Mouse (Mus musculus) c-Kit-positive CD71-negative TER-119-negative erythroid progenitor cells, embryonic 14.5 days (primary cell): ENCODE measurements around the gene Tmem156.
A peak's percentile ranks its signal among the peaks of the same experiment; 100 is the strongest.

ENCODE experiments used
- DNase-seq: peaks from one replicate; pipeline ENCODE4 v3.0.0-alpha.2; 2013; ENCODE audit warnings: low read depth

The Tmem156 gene

DNA sequence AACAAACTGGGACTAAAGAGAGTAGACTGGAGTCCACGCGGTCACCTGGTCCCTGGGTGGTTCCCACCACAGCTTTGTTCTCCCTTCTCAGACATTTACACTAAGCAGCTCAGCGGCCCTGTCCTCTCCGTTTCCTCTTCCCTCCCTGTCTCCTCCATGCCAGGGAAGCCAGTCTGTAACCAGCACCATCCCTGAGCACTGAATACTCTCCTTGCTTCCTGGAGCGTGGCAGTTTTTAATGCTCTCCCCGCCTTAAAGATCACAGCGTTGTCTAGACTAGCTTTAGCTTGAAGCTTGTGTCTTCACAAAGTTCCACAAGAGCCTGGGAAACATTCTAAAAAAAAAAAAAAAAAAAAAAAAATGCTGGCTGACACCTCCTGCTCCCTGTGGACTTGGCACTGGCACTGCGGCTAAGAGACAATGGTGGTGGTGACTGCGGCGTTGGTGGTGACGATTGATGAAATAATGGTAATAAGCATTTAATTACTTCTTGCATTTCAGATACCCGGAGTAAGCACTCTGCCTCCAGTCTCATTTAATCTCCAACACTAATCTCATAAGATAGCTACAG lies 44.6 kb downstream of the Tmem156 start:
- no peak for DNase-seq

DNA sequence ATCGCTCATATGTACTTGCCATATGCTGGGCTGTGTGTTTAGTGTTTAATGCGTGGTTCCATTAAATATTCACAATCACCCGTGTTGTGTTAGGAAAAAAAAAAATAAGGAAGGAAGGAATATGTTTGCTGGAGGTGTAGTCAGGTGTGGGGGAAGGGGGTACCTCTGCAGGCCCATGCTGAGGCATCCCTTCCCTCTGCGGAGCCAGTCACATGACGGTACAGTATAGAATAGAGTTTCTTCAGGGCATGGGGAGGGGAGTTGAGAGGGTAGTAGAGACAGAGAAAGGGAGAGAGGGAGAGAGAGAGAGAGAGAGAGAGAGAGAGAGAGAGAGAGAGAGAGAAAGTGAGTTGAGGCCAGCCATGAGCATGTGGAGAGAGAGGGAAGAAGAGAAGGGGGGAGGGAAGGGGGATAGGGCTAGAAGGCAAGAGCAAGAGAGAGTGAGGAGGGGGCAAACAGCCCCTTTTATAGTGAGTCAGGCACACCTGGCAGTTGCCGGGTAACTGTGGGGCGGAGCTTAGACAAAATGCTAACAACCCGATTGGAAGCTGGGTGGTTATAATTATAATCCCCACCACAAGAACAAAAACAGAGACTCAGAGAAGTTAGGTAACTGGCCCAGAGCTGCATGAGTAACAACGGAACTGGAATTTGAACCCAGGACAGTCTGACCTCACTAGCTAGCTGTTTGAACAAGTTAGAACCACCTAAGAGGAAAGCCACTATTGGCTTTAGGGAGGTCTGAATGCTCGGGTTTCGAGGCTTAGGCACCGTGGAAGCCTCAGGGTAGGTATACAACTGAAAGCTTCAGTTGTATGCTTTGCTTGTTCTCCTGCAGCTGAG lies 45.3 kb downstream of the Tmem156 start:
- DNase-seq, result no peak

DNA sequence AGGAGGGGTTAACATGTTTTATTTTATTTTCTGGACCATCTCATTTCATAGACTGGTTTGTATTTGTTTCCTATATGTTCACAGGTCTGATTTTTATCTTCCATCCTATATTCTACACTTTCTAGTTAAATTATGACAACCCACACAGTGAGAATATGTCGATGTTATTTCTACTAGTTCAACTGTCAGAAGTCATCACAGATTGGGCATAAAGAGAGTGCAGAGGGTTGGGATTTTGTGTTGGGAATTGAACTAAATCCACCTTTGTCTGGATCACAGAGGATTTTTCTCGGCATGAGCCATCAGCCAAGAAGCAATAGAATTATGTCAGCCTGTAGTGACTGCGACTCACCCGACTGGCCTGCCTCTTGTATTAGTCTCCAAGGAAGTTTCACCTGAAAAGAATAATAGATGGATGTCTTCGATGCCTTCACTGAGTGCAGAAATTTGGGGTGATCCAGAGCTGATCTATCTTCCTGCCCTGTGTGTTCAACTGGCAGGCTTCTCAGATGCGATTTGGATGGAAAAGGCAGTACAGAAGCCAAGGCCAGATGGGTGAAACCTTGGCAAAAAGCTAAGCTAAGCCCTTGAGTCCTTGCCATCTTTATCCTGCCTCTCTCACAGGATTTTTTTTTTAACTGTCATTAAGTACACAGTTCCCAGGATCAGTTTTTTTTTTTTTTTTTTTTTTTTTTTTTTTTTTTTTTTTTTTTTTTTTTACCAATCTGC lies 46.1 kb downstream of the Tmem156 start:
- no peak for DNase-seq

DNA sequence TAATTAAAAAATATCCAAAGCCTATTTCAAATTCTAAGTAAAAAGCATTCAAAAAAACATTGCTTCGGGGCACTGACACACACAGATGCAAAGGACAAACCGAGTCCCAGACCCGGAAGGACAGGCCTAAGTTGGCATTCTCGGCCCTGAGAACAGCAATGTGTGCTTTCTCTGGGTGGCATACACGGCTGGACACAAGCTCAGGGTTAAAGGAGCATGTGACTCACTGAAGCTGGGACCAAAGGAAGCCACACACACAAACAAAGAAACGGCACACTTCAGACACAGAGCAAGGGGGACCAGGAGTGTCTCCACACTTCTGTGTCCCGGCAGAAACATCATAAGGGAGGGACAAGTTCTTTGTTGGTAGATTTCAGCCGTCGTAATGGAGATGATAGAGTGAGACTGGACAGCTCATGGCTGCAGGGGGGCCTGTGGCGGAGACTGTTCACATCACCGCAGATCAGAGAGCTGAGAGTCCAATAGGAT lies 48.5 kb downstream of the Tmem156 start:
- no peak for DNase-seq

DNA sequence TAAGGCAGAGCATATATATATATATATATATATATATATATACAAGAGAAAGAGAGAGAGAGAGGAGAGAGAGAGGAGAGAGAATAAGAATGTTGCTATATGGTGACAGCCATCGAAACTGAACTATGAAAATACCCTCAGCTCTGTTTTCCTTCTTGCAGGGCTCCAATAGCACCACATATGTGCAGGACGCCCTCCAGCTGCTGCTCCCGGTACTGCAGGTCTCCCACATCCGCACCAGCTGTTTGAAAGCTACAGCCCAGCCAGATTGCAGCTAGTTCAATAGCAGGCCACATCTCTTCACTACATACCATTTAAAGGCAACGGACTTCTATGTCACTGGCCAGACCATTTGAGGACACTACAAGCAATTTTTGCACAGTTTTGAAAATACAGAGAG lies 51.5 kb downstream of the Tmem156 start:
- DNase-seq, result no peak

DNA sequence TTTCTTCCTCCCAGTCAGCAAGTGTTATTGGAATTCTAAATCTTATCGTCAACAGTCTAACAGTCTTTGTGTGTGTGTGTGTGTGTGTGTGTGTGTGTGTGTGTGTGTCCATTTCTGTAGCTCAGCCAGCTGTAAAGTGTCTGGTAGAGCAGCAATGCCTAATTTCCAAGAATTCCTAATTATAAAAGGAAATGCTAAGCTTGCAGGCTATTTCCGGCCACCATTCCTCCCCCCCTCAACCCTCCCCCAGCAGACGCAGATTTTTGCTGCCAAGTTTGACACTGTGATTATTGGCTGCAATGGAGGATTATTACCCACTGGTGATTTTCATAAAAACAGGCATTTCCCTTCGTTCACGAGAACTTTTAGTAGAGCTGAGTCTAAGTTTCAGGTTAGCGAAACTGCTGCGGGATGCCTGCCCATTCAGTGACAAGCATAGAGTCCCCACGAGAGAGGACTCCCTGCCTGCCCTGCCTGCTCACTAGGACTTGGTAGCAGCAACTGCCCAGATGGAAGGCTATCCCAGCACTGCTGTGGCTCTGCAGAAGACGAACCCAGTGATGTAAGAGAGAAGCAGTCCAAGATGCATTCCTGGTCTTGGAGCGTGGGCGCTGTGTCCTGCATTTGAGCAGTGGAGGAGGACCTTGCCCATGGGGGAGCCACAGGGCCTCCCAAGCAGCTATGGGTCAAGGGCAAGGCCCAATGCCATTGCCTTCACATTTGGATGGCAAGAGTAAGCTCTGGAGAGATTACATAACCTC lies 52.9 kb downstream of the Tmem156 start:
- DNase-seq, result no peak

DNA sequence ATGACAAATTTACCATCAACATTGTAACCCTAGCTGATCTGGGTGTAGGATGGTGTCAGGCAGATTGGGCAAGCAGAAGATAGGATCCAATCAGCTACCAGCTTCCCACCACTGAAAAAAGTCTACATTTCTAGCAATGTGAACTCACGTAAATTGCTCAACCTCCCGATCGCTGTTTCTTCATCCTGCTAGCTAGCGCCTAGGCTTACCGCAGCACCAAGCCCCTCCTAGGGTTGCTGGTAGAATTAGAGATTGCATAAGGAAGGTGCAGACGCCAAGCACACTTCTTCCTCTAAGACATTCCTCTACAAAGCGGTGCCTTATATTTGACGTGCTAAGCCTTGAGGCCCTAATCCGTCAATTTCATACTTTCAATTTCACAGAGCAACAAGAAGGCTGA lies 53.6 kb downstream of the Tmem156 start:
- DNase-seq, result peak; percentile 26

DNA sequence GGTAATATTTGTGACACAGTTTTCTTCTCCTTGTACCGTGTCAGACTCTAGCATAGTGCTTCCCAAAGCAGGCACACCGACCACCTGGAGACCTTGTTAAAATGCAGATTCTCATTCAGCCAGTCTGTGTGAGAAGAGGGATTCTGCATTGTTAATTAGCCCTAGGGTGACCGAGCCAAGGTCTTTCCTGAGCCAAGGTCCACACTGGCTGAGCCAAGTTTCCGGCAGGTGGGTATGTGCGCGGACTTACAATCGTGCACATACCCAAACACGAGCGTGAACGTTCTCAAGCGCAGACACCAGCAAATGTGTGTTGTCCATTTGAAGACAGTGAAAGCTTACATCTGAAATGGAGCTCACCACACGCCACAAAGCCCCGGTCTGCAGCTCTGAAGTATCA lies 55.3 kb downstream of the Tmem156 start:
- DNase-seq, result no peak

DNA sequence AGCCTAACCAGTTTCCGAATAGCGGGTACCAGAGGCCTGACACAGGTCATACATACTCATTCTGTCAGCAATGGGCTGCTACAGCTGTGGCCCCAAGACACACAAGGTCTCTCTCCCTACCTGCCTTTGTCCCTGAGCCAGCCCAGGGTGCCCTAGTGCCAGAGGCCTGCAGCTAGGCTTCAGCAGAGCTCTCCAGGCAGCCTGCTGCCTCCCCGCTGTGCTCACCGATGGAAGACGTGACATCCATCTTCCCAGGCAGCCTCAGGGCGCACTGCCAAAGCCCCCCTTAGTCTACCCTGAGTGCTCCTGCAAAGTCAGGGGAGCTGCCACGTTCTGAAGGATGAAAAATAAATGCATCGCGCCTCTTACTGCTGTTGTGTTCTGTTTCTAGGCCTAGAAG lies 63.9 kb downstream of the Tmem156 start:
- DNase-seq, result no peak

DNA sequence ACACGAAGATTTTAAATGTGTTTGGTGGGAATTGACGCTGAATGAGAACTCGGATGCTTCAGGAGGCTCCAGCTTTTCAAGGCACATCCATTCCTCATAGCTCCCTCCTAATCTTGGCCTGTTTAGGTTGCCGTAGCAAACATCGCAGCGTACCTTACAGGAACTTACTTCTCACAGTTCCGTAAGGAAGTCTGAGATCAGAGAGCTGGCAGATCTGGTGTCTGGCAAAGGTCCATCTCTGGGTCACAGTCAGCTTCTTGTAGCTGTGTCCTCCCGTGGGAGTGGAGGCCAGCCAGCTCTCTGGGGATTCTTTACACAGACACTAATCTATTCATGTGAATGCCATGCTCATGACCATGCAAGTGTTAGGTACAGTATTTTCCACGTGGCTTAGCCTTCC lies 65.2 kb downstream of the Tmem156 start:
- DNase-seq, result no peak

DNA sequence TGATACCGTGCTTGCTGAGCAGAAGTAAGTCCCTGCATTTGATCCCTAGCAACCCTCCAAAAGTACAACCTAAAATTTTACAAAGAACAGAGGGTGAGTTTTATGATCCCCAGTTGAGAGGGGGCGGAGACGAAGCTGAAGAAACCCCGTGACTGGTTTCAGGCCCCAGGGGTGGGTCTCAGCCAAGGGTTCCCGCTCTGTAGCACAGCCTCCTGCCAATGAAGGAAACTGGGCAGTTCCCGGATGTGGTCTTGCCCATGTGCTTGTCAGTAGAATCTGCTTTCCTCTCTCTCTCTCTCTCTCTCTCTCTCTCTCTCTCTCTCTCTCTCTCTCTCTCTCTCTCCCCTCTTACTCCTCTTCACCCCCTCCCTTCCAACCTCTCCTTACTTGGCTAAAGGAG lies 66.0 kb downstream of the Tmem156 start:
- DNase-seq, result no peak

DNA sequence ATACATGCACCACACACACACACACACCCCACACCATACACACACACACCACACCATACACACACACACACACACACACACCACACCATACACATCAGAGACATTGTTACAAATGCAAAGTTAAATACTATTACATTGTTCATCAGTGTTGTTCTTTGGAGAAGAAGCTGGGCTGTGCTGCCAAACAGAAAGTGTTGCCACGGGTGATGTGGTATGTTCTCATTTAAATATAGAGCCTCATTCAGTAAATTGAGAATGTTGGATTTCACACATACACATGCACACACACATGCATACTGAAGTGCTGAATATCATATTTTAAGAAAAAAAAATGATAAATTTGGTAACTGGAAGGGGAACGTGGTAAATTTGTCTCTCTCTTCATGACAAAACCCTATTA lies 67.3 kb downstream of the Tmem156 start:
- no peak for DNase-seq

DNA sequence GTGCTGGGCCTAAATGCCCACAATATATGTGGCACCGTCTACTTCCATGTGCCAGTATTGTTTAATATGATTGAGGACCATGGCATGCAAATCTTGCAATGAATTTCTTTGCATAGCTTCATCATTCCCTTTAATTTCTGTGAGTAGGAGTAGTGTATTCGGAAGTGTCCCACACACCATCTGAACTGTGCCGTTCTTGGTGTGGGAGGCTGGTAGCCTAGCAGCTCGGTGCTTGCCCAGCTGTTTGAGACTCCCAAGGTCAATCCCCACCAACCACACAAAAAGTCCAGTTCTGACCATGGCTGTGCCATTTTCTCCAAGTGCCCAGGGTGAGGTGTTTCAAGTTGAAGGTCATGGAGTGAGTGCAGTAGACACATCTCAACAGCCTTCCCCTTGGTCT lies 69.9 kb downstream of the Tmem156 start:
- no peak for DNase-seq

DNA sequence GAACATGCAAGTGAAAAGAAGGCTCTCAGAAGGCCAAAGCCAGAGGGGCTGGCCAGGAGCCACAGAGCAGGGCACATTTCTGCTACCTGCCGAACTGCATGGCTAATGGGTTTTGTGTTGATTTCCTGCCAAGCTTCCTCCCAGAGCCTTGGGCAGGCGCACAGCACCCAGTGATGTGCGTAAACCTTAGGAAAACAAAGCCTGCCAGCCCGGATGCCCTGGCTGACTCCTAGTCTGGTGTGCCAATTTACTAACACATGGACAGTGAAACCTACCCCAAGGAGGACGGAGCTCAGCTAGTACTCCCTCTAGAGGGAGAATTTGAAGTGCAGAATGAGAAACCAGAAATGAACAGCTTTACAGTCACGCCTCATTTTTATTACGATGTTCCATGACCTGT lies 72.1 kb downstream of the Tmem156 start:
- DNase-seq, result no peak

DNA sequence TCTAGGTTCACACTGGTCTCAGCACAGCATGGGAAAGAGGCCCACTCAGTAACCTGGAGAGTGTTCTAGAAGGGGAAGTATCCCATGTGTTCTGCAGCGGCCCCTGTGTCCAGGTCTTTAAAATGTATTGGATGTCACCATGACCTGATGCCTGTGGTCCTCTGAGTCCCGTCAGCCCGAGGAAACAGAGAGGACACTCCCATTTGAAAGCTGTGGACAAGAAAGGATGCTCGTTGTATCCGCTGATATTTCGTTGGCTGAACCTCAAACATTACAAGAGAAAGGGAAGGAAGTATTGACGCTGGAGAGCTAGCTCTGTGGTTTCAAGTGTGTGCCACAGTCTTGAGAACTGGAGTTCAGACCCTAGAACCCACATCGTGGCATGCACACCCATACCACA lies 72.8 kb downstream of the Tmem156 start:
- DNase-seq, result peak; percentile 25

DNA sequence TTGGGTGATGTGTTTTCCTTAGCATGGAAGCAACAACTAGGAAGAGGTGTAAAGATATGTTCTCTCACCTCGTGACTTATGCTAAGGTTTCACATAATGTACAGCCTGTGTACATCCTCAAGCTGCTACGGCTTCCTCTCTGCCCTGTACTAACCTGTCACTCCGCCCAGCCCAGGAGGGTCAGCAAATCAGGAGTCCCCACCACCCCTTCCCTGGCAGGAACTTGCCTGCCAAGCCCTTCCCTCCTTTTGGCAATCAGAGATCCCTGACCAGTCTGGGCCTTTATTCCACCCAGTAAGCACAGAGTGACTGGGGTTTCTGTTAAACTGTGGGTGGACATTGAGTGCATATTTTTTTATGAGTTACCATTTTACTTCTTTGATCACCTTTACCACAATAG lies 76.4 kb downstream of the Tmem156 start:
- DNase-seq, result no peak

DNA sequence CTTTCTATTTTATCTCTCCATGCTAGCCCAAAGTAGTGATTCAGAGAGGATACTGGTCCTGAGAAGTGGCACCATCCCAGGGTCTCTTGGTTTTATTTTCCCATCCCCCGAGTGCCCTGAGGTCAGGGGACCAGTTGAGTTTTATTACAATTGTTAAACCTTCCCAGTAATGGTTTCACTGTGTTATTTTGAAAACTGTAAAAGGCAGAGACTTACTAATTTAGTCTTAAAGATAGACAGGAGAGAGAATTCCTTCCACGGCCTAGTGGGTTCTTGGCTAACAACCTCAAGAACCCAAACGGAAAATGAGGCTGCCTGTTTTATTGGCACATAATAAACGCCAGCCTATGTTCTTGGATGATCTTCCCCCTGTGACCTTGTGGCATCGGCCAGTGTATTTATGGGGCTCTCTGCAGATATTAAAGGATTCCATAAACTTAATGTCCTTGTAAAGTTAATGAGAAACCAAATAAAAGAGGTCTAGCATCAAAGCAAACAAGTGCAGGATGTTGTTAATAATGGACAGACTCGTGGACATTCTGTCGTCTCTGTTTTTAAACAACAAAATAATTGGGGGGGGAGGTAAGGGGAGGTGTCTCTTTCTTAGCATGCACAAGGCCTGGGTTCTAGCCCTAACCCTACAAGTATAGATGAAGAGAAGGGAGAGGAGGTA lies 79.9 kb downstream of the Tmem156 start:
- no peak for DNase-seq

DNA sequence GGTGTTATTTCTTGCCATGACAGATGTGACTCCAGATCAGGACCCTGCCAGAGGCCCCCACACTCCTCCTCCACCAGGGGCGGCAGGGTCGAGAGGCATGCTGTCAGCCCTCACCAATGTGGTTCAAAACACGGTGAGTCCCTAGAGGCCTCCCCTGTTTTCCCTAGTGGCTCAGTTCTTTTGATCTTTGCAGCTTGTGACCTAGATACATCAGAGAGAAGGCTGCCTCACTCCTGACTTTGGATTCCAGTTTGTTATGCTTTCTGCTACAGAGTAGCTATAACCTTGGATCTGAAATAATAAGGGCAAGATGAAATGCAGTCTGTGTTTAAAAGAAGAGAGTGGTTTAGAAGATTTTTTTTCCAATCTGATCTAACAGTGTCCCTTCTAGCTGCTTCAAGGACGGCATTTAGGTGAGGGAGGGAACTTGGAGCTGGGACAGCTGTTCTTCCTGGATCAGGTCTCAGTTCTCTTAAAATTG lies 85.9 kb downstream of the Tmem156 start:
- DNase-seq, result no peak

DNA sequence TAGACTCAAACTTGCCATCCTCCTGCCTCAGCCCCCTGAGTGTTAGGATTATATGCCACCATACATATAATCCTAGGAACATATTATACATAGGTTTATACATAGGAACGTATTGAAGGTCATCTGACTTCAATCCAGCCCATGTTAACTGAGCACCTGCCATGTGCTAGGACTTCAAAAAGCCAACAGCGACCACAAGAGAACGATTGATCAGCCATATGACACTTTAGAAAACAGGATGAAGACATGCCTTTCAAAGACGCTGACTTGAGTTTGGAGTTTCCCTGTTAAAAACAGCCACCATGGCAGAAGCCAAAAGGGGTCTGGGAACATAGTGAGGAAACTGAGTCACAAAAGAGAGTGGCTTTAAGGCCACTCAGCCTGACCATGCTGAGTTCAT lies 86.7 kb downstream of the Tmem156 start:
- no peak for DNase-seq
